ENCODE assay signal across 12 mouse cellular contexts in genomic region chr4:101254015-101254414, GRCm38 (mm10). TPM values are rescaled to one million over a fixed set of nuclear protein-coding genes. Genes with fewer than 3 reads are reported as not detected.
DNase-seq lines count a peak whose midpoint lies in the region; ATAC-seq and TF ChIP-seq lines count a peak whose summit lies in the region.
"Had no signal": no experiment of that assay in that cellular context is flagged by ENCODE, and none has a peak within 500 bp of the region (broad histone marks: within the 10 kb centered on the region; RNA-seq: fewer than 3 reads in every experiment).

No protein-coding gene starts in this region.

- no peak for TF ChIP-seq POLR2A in lung, adult 2 months (IDR thresholded peaks at IDR 0.05; ENCODE audit: borderline replicate concordance, extremely low read depth, low read depth, low read length)
- TF ChIP-seq POLR2A in cerebellum, adult 2 months (IDR thresholded peaks at IDR 0.05; ENCODE audit: borderline replicate concordance, insufficient read depth, low read length) = no peak

- no peak overlapping the region for H3K4me2 ChIP-seq in lung, postnatal 0 days (replicated peaks; ENCODE audit: low read depth, low read length)
- H3K4me2 ChIP-seq in heart, embryonic 12.5 days = no peak overlapping the region
- H3K4me2 ChIP-seq in liver, postnatal 0 days (ENCODE audit: low read depth, low read length) = peak overlapping the region; percentile 50
- H3K4me2 ChIP-seq: forebrain, embryonic 12.5 days had no signal

- no peaks in the 10 kb centered on the region for H3K27me3 ChIP-seq in lung, postnatal 0 days (replicated peaks; ENCODE audit: insufficient read depth, low read length)
- no peaks in the 10 kb centered on the region for H3K27me3 ChIP-seq in heart, embryonic 12.5 days (replicated peaks)
- H3K27me3 ChIP-seq in liver, postnatal 0 days (ENCODE audit: insufficient read depth, low read length) = no peaks in the 10 kb centered on the region
- no peaks in the 10 kb centered on the region for H3K27me3 ChIP-seq in cerebellum, adult 2 months (ENCODE audit: control insufficient read depth, insufficient read depth, low read length)
- H3K27me3 ChIP-seq: forebrain, embryonic 12.5 days had no signal

- peak; percentile 24 for DNase-seq in lung, postnatal 0 days (ENCODE audit: low spot score)
- DNase-seq in lung, adult 2 months = no peak
- DNase-seq in liver, postnatal 0 days = no peak
- peak; percentile 44 to 56 for DNase-seq in thymus, postnatal 36 days
- DNase-seq in testis, postnatal 10 days (ENCODE audit: low spot score) = no peak
- DNase-seq in cerebellum, adult 2 months = no peak
- DNase-seq in urinary bladder, postnatal 25 days (ENCODE audit: low spot score) = no peak
- DNase-seq: cerebellum, adult 11 months; left cerebral cortex, postnatal 4 days had no signal

- no peak for TF ChIP-seq EP300 in lung, postnatal 0 days (IDR thresholded peaks at IDR 0.05)
- TF ChIP-seq EP300 in liver, postnatal 0 days (IDR thresholded peaks at IDR 0.05; ENCODE audit: low read depth) = no peak

- H3K9ac ChIP-seq in lung, postnatal 0 days (replicated peaks; ENCODE audit: low read depth) = no peak overlapping the region
- no peak overlapping the region for H3K9ac ChIP-seq in heart, embryonic 12.5 days
- peak overlapping the region; percentile 26; the same call in 1 of the 2 replicates for H3K9ac ChIP-seq in liver, postnatal 0 days (replicated peaks)
- H3K9ac ChIP-seq: forebrain, embryonic 12.5 days had no signal

- no peak overlapping the region for H3K4me3 ChIP-seq in lung, postnatal 0 days (ENCODE audit: low read depth, low read length)
- H3K4me3 ChIP-seq in lung, adult 2 months (replicated peaks; ENCODE audit: extremely low read depth, low read depth, low read length) = no peak overlapping the region
- H3K4me3 ChIP-seq in heart, embryonic 12.5 days = no peak overlapping the region
- H3K4me3 ChIP-seq in liver, postnatal 0 days (ENCODE audit: low read depth, low read length) = no peak overlapping the region
- H3K4me3 ChIP-seq in cerebellum, adult 2 months (replicated peaks; ENCODE audit: insufficient read depth, low read depth, low read length) = no peak overlapping the region
- H3K4me3 ChIP-seq: forebrain, embryonic 12.5 days had no signal

- 50% methylated on average over 7 of the region's 7 CpGs for WGBS in lung, postnatal 0 days
- 33% methylated on average over 7 of the region's 7 CpGs for WGBS in lung, adult 2 months
- 48% methylated on average over 7 of the region's 7 CpGs for WGBS in heart, embryonic 12.5 days
- 37% methylated on average over 7 of the region's 7 CpGs for WGBS in liver, postnatal 0 days (ENCODE audit: insufficient replicate concordance)
- 86% methylated on average over 7 of the region's 7 CpGs for WGBS in cerebellum, adult 2 months

- no peaks in the 10 kb centered on the region for H3K36me3 ChIP-seq in lung, postnatal 0 days (ENCODE audit: insufficient read depth, low read length)
- H3K36me3 ChIP-seq in heart, embryonic 12.5 days = no peaks in the 10 kb centered on the region
- no peaks in the 10 kb centered on the region for H3K36me3 ChIP-seq in liver, postnatal 0 days (replicated peaks; ENCODE audit: insufficient read depth, low read length)
- H3K36me3 ChIP-seq: forebrain, embryonic 12.5 days had no signal

- no peak overlapping the region for H3K27ac ChIP-seq in lung, postnatal 0 days (ENCODE audit: low read length)
- H3K27ac ChIP-seq in heart, embryonic 12.5 days (ENCODE audit: poor library complexity, severe bottlenecking) = peak overlapping the region; percentile 20; the same call in 1 of the 2 replicates
- peak overlapping the region; percentile 71 for H3K27ac ChIP-seq in liver, postnatal 0 days (ENCODE audit: low read depth)
- no peak overlapping the region for H3K27ac ChIP-seq in cerebellum, adult 2 months (ENCODE audit: insufficient read depth, low read length)
- H3K27ac ChIP-seq: forebrain, embryonic 12.5 days had no signal

- H3K4me1 ChIP-seq in lung, postnatal 0 days (ENCODE audit: insufficient read depth, low read depth, low read length) = peaks cover 20% of the 10 kb centered on the region; the same call in 1 of the 2 replicates
- peaks cover 37% of the 10 kb centered on the region for H3K4me1 ChIP-seq in lung, adult 2 months (ENCODE audit: control insufficient read depth, insufficient read depth, low read length)
- peaks cover 48% of the 10 kb centered on the region for H3K4me1 ChIP-seq in heart, embryonic 12.5 days (replicated peaks)
- peaks cover 64% of the 10 kb centered on the region for H3K4me1 ChIP-seq in liver, postnatal 0 days (ENCODE audit: insufficient read depth)
- no peaks in the 10 kb centered on the region for H3K4me1 ChIP-seq in cerebellum, adult 2 months (ENCODE audit: control insufficient read depth, insufficient read depth, low read length)
- H3K4me1 ChIP-seq: forebrain, embryonic 12.5 days had no signal

- no peaks in the 10 kb centered on the region for H3K9me3 ChIP-seq in lung, postnatal 0 days (ENCODE audit: low read length)
- no peaks in the 10 kb centered on the region for H3K9me3 ChIP-seq in heart, embryonic 12.5 days (replicated peaks)
- no peaks in the 10 kb centered on the region for H3K9me3 ChIP-seq in liver, postnatal 0 days (ENCODE audit: low read length)
- H3K9me3 ChIP-seq: forebrain, embryonic 12.5 days had no signal

- no peak for TF ChIP-seq CTCF in lung, postnatal 0 days (IDR thresholded peaks at IDR 0.05)
- TF ChIP-seq CTCF in lung, adult 2 months (IDR thresholded peaks at IDR 0.05; ENCODE audit: insufficient read depth, low read length) = no peak
- no peak for TF ChIP-seq CTCF in liver, postnatal 0 days (IDR thresholded peaks at IDR 0.05; ENCODE audit: low read depth)
- no peak for TF ChIP-seq CTCF in cerebellum, adult 2 months (IDR thresholded peaks at IDR 0.05; ENCODE audit: borderline replicate concordance, insufficient read depth, low read depth, low read length)

- no peak; the same call in 1 of the 2 replicates for ATAC-seq in lung, postnatal 0 days
- ATAC-seq in heart, embryonic 12.5 days (ENCODE audit: insufficient number of reproducible peaks, low FRiP score) = no peak
- peak; percentile 18; the same call in 1 of the 2 replicates for ATAC-seq in liver, postnatal 0 days
- ATAC-seq: intestine, embryonic 16.5 days had no signal

RNA-seq across cellular contexts. Expression of gene Jak1, which starts 11.1 kb away (rescaled TPM):
- polyA plus RNA-seq in lung, postnatal 0 days (2015; fragmentation: Nextera tagmentation; extraction: Ambion mirVana) = 80.0 and 86.3 TPM in 2 replicates
- 45.2 and 55.1 TPM in 2 replicates for polyA plus RNA-seq in lung, adult 2 months (2012; rRNA removed)
- polyA plus RNA-seq in heart, embryonic 12.5 days (2016; fragmentation: Nextera tagmentation; extraction: Ambion mirVana) = 69.1 and 77.0 TPM in 2 replicates
- 33.9 and 51.2 TPM in 2 replicates for polyA plus RNA-seq in liver, postnatal 0 days (2015; fragmentation: Nextera tagmentation; extraction: Ambion mirVana)
- 72.2 and 76.8 TPM in 2 replicates for polyA plus RNA-seq in cerebellum, adult 2 months (2012; rRNA removed)

Comparison
In these comparisons a context has a peak if more than half of its experiments do, and no peak if none do; other contexts are left out.
1. DNase-seq: peak in lung, postnatal 0 days (single experiment) and thymus, postnatal 36 days (2 of 2); none in lung, adult 2 months (single experiment), liver, postnatal 0 days (single experiment), testis, postnatal 10 days (single experiment), cerebellum, adult 2 months (0 of 2) and urinary bladder, postnatal 25 days (single experiment).
2. H3K27ac ChIP-seq: peak in heart, embryonic 12.5 days (single experiment) and liver, postnatal 0 days (single experiment); none in lung, postnatal 0 days (single experiment) and cerebellum, adult 2 months (single experiment).